Mouse (Mus musculus): ENCODE measurements around the gene Phkg2. TPM values are rescaled to one million over a fixed set of nuclear protein-coding genes. Genes with fewer than 3 reads are reported as not detected.

Phkg2 gene
- polyA plus RNA-seq, 1 experiment from 2014 or later, result 59.1 TPM

DNA sequence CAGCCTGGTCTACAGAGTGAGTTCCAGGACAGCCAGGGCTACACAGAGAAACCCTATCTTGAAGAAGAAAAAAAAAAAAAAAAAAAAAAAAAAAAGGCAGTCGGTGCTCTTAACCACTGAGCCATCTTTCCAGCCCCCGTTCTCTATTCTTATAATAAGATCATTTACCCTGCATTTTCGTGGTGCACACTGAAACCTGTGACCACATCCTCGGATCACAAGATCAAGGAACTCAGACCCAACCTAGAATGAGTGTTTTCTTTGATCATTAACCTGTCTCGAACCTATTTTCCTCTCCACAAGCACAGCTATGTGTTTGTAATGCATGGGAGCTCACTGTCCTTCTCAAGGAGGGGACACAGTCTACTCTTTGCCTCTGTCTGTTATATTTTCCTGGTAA, 55.5 kb downstream of the Phkg2 start:
- no peak overlapping the region for H3K27ac ChIP-seq (replicated peaks)
- H3K4me3 ChIP-seq, result no peak overlapping the region
- H3K4me2 ChIP-seq, result no peak overlapping the region
- no peaks in the 10 kb centered on the region for H3K4me1 ChIP-seq (replicated peaks)
- H3K27me3 ChIP-seq, result no peaks in the 10 kb centered on the region
- no peak for ATAC-seq (ENCODE audit: low read depth)
- no peaks in the 10 kb centered on the region for H3K36me3 ChIP-seq
- 89% methylated on average over 5 of the region's 5 CpGs for WGBS
- no peak overlapping the region for H3K9ac ChIP-seq
- H3K9me3 ChIP-seq, result no peaks in the 10 kb centered on the region

DNA sequence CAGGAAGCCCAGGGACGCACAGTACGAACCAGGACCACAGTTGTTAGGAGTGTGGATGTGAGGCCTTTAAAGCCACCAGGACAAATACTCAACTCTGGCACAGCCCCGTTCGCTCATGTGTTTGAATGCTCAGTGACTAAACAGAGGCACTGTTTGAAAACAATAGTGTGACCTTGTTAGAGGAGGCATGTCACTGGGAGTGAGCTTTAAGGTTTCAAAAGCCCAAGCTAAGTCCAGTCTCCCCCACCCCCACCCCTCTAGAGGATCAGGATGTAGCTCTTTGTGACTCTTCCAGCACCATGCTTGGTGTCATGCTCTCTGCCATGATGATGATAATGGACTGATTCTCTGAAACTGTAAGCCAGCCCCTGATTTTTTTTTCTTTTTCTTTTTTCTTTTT, 58.3 kb downstream of the Phkg2 start:
- no peaks in the 10 kb centered on the region for H3K36me3 ChIP-seq
- WGBS, result 62% methylated on average over 4 of the region's 4 CpGs
- no peaks in the 10 kb centered on the region for H3K27me3 ChIP-seq
- H3K4me1 ChIP-seq (replicated peaks), result no peaks in the 10 kb centered on the region; the same call in 1 of the 2 replicates
- no peak overlapping the region for H3K4me2 ChIP-seq
- H3K27ac ChIP-seq (replicated peaks), result no peak overlapping the region
- no peak for ATAC-seq (ENCODE audit: low read depth)
- H3K9ac ChIP-seq, result no peak overlapping the region
- H3K4me3 ChIP-seq, result no peak overlapping the region
- no peaks in the 10 kb centered on the region for H3K9me3 ChIP-seq

Other genes with a start within 250 kb of the Phkg2 start
- gene Zfp768, start 227.8 kb upstream of the Phkg2 start, polyA plus RNA-seq (2015; fragmentation: Nextera tagmentation; extraction: Ambion mirVana), result 17.2 and 17.9 TPM in 2 replicates
- 8.5 and 8.6 TPM in 2 replicates for gene Zfp747, start 197.3 kb upstream of the Phkg2 start, polyA plus RNA-seq (2015; fragmentation: Nextera tagmentation; extraction: Ambion mirVana)
- gene 9130019O22Rik, start 186.2 kb upstream of the Phkg2 start, polyA plus RNA-seq (2015; fragmentation: Nextera tagmentation; extraction: Ambion mirVana), result 4.2 and 5.0 TPM in 2 replicates
- gene E430018J23Rik, start 179.7 kb upstream of the Phkg2 start, polyA plus RNA-seq (2015; fragmentation: Nextera tagmentation; extraction: Ambion mirVana), result 5.2 and 5.7 TPM in 2 replicates
- gene Zfp764, start 166.5 kb upstream of the Phkg2 start, polyA plus RNA-seq (2015; fragmentation: Nextera tagmentation; extraction: Ambion mirVana), result 4.0 and 4.5 TPM in 2 replicates
- gene Zfp688, start 151.3 kb upstream of the Phkg2 start, polyA plus RNA-seq (2015; fragmentation: Nextera tagmentation; extraction: Ambion mirVana), result 31.1 and 37.7 TPM in 2 replicates
- gene Zfp689, start 124.2 kb upstream of the Phkg2 start, polyA plus RNA-seq (2015; fragmentation: Nextera tagmentation; extraction: Ambion mirVana), result 13.0 and 15.2 TPM in 2 replicates
- gene Prr14, start 113.7 kb upstream of the Phkg2 start, polyA plus RNA-seq (2015; fragmentation: Nextera tagmentation; extraction: Ambion mirVana), result 42.4 and 44.5 TPM in 2 replicates
- 12.1 and 12.6 TPM in 2 replicates for gene Fbrs, start 94.1 kb upstream of the Phkg2 start, polyA plus RNA-seq (2015; fragmentation: Nextera tagmentation; extraction: Ambion mirVana)
- gene Srcap, start 61.4 kb upstream of the Phkg2 start, polyA plus RNA-seq (2015; fragmentation: Nextera tagmentation; extraction: Ambion mirVana), result 50.1 and 56.1 TPM in 2 replicates
- gene Gm42715, start 53.8 kb upstream of the Phkg2 start, polyA plus RNA-seq (2015; fragmentation: Nextera tagmentation; extraction: Ambion mirVana), result 15.7 and 16.6 TPM in 2 replicates
- 4.5 and 4.8 TPM in 2 replicates for gene Tmem265, start 11.9 kb upstream of the Phkg2 start, polyA plus RNA-seq (2015; fragmentation: Nextera tagmentation; extraction: Ambion mirVana)
- 9.2 and 11.2 TPM in 2 replicates for gene Ccdc189, start 15.3 kb downstream of the Phkg2 start, polyA plus RNA-seq (2015; fragmentation: Nextera tagmentation; extraction: Ambion mirVana)
- gene Rnf40, start 15.4 kb downstream of the Phkg2 start, polyA plus RNA-seq (2015; fragmentation: Nextera tagmentation; extraction: Ambion mirVana), result 43.5 and 48.3 TPM in 2 replicates
- gene Zfp629, start 42.5 kb downstream of the Phkg2 start, polyA plus RNA-seq (2015; fragmentation: Nextera tagmentation; extraction: Ambion mirVana), result 22.8 and 23.1 TPM in 2 replicates
- 41.2 and 44.9 TPM in 2 replicates for gene Bcl7c, start 135.6 kb downstream of the Phkg2 start, polyA plus RNA-seq (2015; fragmentation: Nextera tagmentation; extraction: Ambion mirVana)
- 4.5 and 4.9 TPM in 2 replicates for gene Ctf1, start 139.4 kb downstream of the Phkg2 start, polyA plus RNA-seq (2015; fragmentation: Nextera tagmentation; extraction: Ambion mirVana)
- not detected in 2 replicates for gene Ctf2, start 158.8 kb downstream of the Phkg2 start, polyA plus RNA-seq (2015; fragmentation: Nextera tagmentation; extraction: Ambion mirVana)
- gene Fbxl19, start 171.2 kb downstream of the Phkg2 start, polyA plus RNA-seq (2015; fragmentation: Nextera tagmentation; extraction: Ambion mirVana), result 8.0 and 8.8 TPM in 2 replicates
- gene Orai3, start 196.5 kb downstream of the Phkg2 start, polyA plus RNA-seq (2015; fragmentation: Nextera tagmentation; extraction: Ambion mirVana), result 9.7 and 9.9 TPM in 2 replicates
- gene Setd1a, start 203.3 kb downstream of the Phkg2 start, polyA plus RNA-seq (2015; fragmentation: Nextera tagmentation; extraction: Ambion mirVana), result 19.0 and 20.9 TPM in 2 replicates
- not detected in 2 replicates for gene Gm49388, start 212.3 kb downstream of the Phkg2 start, polyA plus RNA-seq (2015; fragmentation: Nextera tagmentation; extraction: Ambion mirVana)
- gene Hsd3b7, start 227.3 kb downstream of the Phkg2 start, polyA plus RNA-seq (2015; fragmentation: Nextera tagmentation; extraction: Ambion mirVana), result 9.5 and 9.8 TPM in 2 replicates

Measured in neural tube, embryonic 13.5 days (tissue).